Mouse (Mus musculus) kidney, embryonic 16.5 days (tissue): ENCODE results near the gene Olfr1110. TPM values are rescaled to one million over a fixed set of nuclear protein-coding genes. Genes with fewer than 3 reads are reported as not detected.
"Not testable (repeated sequence)": the region's sequence is repeated elsewhere in the genome, so short reads cannot be mapped to it uniquely, and the experiment has no call there.

ENCODE experiments used
- ATAC-seq: fragments of 200-750 bp; cut with Nextera tagmentation; 2 replicates; pipeline ENCODE4 v1.8.0; 2017; ENCODE audit warnings: moderate TSS enrichment; ENCODE audit not compliant: low FRiP score, low TSS enrichment
- H3K27ac ChIP-seq: fragments of 300-500 bp; sonication (generic); 2 replicates; pipeline ENCODE4 v1.5.1; 2014; ENCODE audit warnings: low read length
- H3K27me3 ChIP-seq: fragments of 300-500 bp; sonication (generic); 2 replicates; pipeline ENCODE4 v1.6.1; 2014; ENCODE audit warnings: low read length, control low read depth, mixed read lengths; ENCODE audit not compliant: insufficient read depth
- H3K36me3 ChIP-seq: fragments of 300-500 bp; sonication (generic); 2 replicates; pipeline ENCODE4 v1.6.1; 2014; ENCODE audit warnings: low read length, control low read depth, mixed read lengths; ENCODE audit not compliant: insufficient read depth
- H3K4me1 ChIP-seq: fragments of 300-500 bp; sonication (generic); 2 replicates; pipeline ENCODE4 v1.6.1; 2014; ENCODE audit warnings: low read length, control low read depth, mixed read lengths; ENCODE audit not compliant: insufficient read depth
- H3K4me2 ChIP-seq: fragments of 300-500 bp; sonication (generic); replicated peaks from 2 replicates; pipeline ENCODE4 v1.6.1; 2014; ENCODE audit warnings: low read depth, low read length
- H3K4me3 ChIP-seq: fragments of 300-500 bp; sonication (generic); 2 replicates; pipeline ENCODE4 v1.5.1; 2014; ENCODE audit warnings: mild to moderate bottlenecking, low read length
- H3K9ac ChIP-seq: fragments of 300-500 bp; sonication (generic); replicated peaks from 2 replicates; pipeline ENCODE4 v1.6.1; 2014; ENCODE audit warnings: low read length
- H3K9me3 ChIP-seq: fragments of 300-500 bp; sonication (generic); 2 replicates; pipeline ENCODE4 v1.6.1; 2016; ENCODE audit warnings: low read length, control low read depth
- WGBS: fragments of 180-500 bp; shearing (Covaris S2); extraction: QIAGEN DNeasy Blood & Tissue Kit; methylation state at CpG from one replicate; pipeline ENCODE4 v1.1.7; 2014; 5-methylcytosine and 5-hydroxymethylcytosine counted together
- polyA plus RNA-seq: library from polyadenylated mRNA; unstranded; fragments of >200 nt; fragmentation: Nextera tagmentation; extraction: Ambion mirVana; gene quantifications from 2 replicates; pipeline ENCODE4 v1.2.1, GENCODE M21; 2015

Gene Olfr1110
- not detected in 2 replicates for polyA plus RNA-seq

GRCm38 (mm10) chr2:87140200-87140599 lies at the start of gene Olfr1110:
Gene Olfr1110, minus strand, starts transcription at chr2:87140300.
- H3K9ac ChIP-seq, result no peak within 1 kb of the TSS
- ATAC-seq, result no peak
- no peak within 1 kb of the TSS for H3K27ac ChIP-seq
- H3K4me2 ChIP-seq, result no peak within 1 kb of the TSS
- H3K36me3 ChIP-seq, result no peaks in the 10 kb centered on the region
- WGBS, result 90% methylated on average over 1 of the region's 1 CpGs
- no peaks in the 10 kb centered on the region for H3K4me1 ChIP-seq
- no peak within 1 kb of the TSS for H3K4me3 ChIP-seq
- H3K27me3 ChIP-seq, result no peaks in the 10 kb centered on the region
- no peaks in the 10 kb centered on the region for H3K9me3 ChIP-seq

GRCm38 (mm10) chr2:87187498-87187897 lies 47.4 kb upstream of the Olfr1110 start, which contains the start of gene Olfr1112:
Gene Olfr1112, plus strand, starts transcription at chr2:87187798.
- no peak within 1 kb of the TSS for H3K4me2 ChIP-seq
- no peaks in the 10 kb centered on the region for H3K36me3 ChIP-seq
- 94% methylated on average over 1 of the region's 1 CpGs for WGBS
- no peak within 1 kb of the TSS for H3K4me3 ChIP-seq
- no peaks in the 10 kb centered on the region for H3K9me3 ChIP-seq
- no peak within 1 kb of the TSS for H3K27ac ChIP-seq
- ATAC-seq, result no peak
- no peaks in the 10 kb centered on the region for H3K27me3 ChIP-seq
- H3K4me1 ChIP-seq, result no peaks in the 10 kb centered on the region
- H3K9ac ChIP-seq, result no peak within 1 kb of the TSS

GRCm38 (mm10) chr2:87167731-87168130 lies 27.6 kb upstream of the Olfr1110 start:
- ATAC-seq, H3K9ac ChIP-seq, H3K4me2 ChIP-seq, H3K4me1 ChIP-seq, H3K9me3 ChIP-seq, H3K36me3 ChIP-seq, H3K4me3 ChIP-seq, H3K27ac ChIP-seq, H3K27me3 ChIP-seq: not testable (repeated sequence)
- WGBS, result 77% methylated on average over 2 of the region's 2 CpGs

- H3K9me3 ChIP-seq, result no peaks in the 10 kb centered on the region
- H3K9ac ChIP-seq, result no peak within 1 kb of the TSS
- no peaks in the 10 kb centered on the region for H3K27me3 ChIP-seq
- no peaks in the 10 kb centered on the region for H3K36me3 ChIP-seq
- ATAC-seq, result no peak
- no peak within 1 kb of the TSS for H3K4me3 ChIP-seq
- no peak within 1 kb of the TSS for H3K4me2 ChIP-seq
- H3K4me1 ChIP-seq, result no peaks in the 10 kb centered on the region
- H3K27ac ChIP-seq, result no peak within 1 kb of the TSS
Observed at GRCm38 (mm10) chr2:87152524-87152923, 12.4 kb upstream of the Olfr1110 start, which contains the start of gene Olfr1111. Gene Olfr1111, minus strand, starts transcription at chr2:87152624.

- Histone ChIP-seq H3K4me1 (no peaks in the 10 kb centered on the region), H3K4me3 (no peak within 1 kb of the TSS), H3K9me3 (no peaks in the 10 kb centered on the region), H3K4me2 (no peak within 1 kb of the TSS), H3K27ac (no peak within 1 kb of the TSS), H3K9ac (no peak within 1 kb of the TSS), H3K36me3 (no peaks in the 10 kb centered on the region), H3K27me3 (no peaks in the 10 kb centered on the region)
- ATAC-seq, result no peak
Observed at GRCm38 (mm10) chr2:87114467-87114866, 25.6 kb downstream of the Olfr1110 start, which contains the start of gene Olfr259. Gene Olfr259, minus strand, starts transcription at chr2:87114567.

GRCm38 (mm10) chr2:87095908-87096307 lies 44.2 kb downstream of the Olfr1110 start, which contains the start of gene Olfr1109:
Gene Olfr1109, minus strand, starts transcription at chr2:87096008.
- Histone ChIP-seq H3K9me3 (no peaks in the 10 kb centered on the region), H3K4me1 (no peaks in the 10 kb centered on the region), H3K9ac (no peak within 1 kb of the TSS), H3K27ac (no peak within 1 kb of the TSS), H3K4me3 (no peak within 1 kb of the TSS), H3K36me3 (no peaks in the 10 kb centered on the region), H3K27me3 (no peaks in the 10 kb centered on the region), H3K4me2 (no peak within 1 kb of the TSS)
- WGBS, result 68% methylated on average over 1 of the region's 1 CpGs
- ATAC-seq, result no peak

Other genes starting within 250 kb of the Olfr1110 start
- gene Olfr1097, start 248.1 kb downstream of the Olfr1110 start, polyA plus RNA-seq, result not detected in 2 replicates
- gene Olfr1098, start 215.8 kb downstream of the Olfr1110 start, polyA plus RNA-seq, result not detected in 2 replicates
- gene Olfr1099, start 179.6 kb downstream of the Olfr1110 start, polyA plus RNA-seq, result not detected in 2 replicates
- not detected in 2 replicates for gene Olfr1100, start 160.3 kb downstream of the Olfr1110 start, polyA plus RNA-seq
- gene Olfr1101, start 149.1 kb downstream of the Olfr1110 start, polyA plus RNA-seq, result not detected in 2 replicates
- gene Olfr1102, start 141.9 kb downstream of the Olfr1110 start, polyA plus RNA-seq, result not detected in 2 replicates
- not detected in 2 replicates for gene Olfr1104, start 113.2 kb downstream of the Olfr1110 start, polyA plus RNA-seq
- not detected in 2 replicates for gene Olfr1105, start 103.8 kb downstream of the Olfr1110 start, polyA plus RNA-seq
- gene Olfr1106, start 88.0 kb downstream of the Olfr1110 start, polyA plus RNA-seq, result not detected in 2 replicates
- not detected in 2 replicates for gene Olfr1107, start 64.5 kb downstream of the Olfr1110 start, polyA plus RNA-seq
- gene Olfr1109, start 44.3 kb downstream of the Olfr1110 start, polyA plus RNA-seq, result not detected in 2 replicates
- not detected in 2 replicates for gene Olfr259, start 25.7 kb downstream of the Olfr1110 start, polyA plus RNA-seq
- gene Olfr1111, start 12.3 kb upstream of the Olfr1110 start, polyA plus RNA-seq, result not detected in 2 replicates
- not detected in 2 replicates for gene Olfr1112, start 47.5 kb upstream of the Olfr1110 start, polyA plus RNA-seq
- not detected in 2 replicates for gene Olfr1113, start 68.7 kb upstream of the Olfr1110 start, polyA plus RNA-seq
- not detected in 2 replicates for gene Olfr1115, start 107.7 kb upstream of the Olfr1110 start, polyA plus RNA-seq
- gene Olfr1116, start 127.2 kb upstream of the Olfr1110 start, polyA plus RNA-seq, result not detected in 2 replicates
- gene Olfr1118, start 167.3 kb upstream of the Olfr1110 start, polyA plus RNA-seq, result not detected in 2 replicates
- gene Olfr1120, start 214.5 kb upstream of the Olfr1110 start, polyA plus RNA-seq, result not detected in 2 replicates
- gene Olfr1121, start 229.6 kb upstream of the Olfr1110 start, polyA plus RNA-seq, result not detected in 2 replicates
- gene Olfr1122, start 245.5 kb upstream of the Olfr1110 start, polyA plus RNA-seq, result not detected in 2 replicates